In the genomic region with DNA sequence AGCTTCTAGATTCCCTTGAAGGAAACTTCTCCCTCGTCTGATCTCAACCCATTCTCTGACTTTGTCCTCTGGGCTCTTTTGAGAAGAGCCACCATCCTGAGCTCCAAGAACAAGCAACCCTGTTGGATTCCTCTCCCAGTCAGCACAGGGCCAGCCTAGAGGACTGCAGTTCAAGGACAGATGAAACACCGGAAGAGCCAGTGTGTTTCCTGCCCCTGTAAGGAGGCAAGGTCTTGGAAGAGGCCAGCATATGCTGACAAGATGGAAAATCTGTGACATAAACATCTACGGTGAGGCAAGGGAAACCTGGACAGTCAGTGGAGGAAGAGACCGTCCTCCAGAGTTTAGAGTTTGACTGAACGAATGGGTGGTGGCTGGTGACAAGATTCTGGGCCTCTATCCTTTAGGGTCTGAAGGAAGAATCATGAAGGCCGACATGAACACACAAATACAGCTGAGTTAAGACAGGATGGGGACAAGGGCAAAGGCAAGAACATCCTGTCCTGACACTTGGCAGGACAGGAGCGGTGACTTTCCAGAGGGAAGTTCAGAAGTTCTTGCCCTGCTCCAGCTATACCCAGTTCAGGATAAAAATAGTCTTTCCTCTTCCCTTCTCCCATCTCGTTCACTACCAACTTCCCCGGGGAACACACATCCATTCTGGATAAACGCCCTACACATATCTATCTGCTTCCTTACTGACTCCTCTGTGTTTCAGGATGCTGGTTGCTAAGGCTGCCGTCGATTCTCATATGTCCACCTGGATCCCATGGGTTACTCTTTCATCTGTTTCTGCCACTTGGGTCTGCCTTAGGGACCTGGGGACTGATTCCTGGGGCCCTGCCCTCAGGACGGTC, we compare ENCODE assay signal across 15 mouse cellular contexts. TPM values are rescaled to one million over a fixed set of nuclear protein-coding genes. Genes with fewer than 3 reads are reported as not detected.
DNase-seq lines count a peak whose midpoint lies in the region; ATAC-seq and TF ChIP-seq lines count a peak whose summit lies in the region.
"Had no signal": no experiment of that assay in that cellular context is flagged by ENCODE, and none has a peak within 500 bp of the region (broad histone marks: within the 10 kb centered on the region; RNA-seq: fewer than 3 reads in every experiment).

No protein-coding gene starts in this region.

- H3K9me3 ChIP-seq in heart, embryonic 13.5 days: no peaks in the 10 kb centered on the region
- H3K9me3 ChIP-seq: neural tube, embryonic 15.5 days had no signal

- TF ChIP-seq CTCF in spleen, adult 2 months (IDR thresholded peaks at IDR 0.05; ENCODE audit: extremely low read depth, insufficient read depth, insufficient read length, insufficient replicate concordance): no peak
- no peak for TF ChIP-seq CTCF in small intestine, adult 2 months (IDR thresholded peaks at IDR 0.05; ENCODE audit: extremely low read depth, insufficient read length, insufficient replicate concordance, low read depth, low read length)
- no peak for TF ChIP-seq CTCF in gastrocnemius, adult 2 months (IDR thresholded peaks at IDR 0.05)

- intact Hi-C loops in heart, postnatal 14 days (cut with DNase I): no loop called here
- intact Hi-C loops in gastrocnemius, adult 2 months (cut with DNase I): no loop called here

- H3K27me3 ChIP-seq in heart, embryonic 13.5 days (replicated peaks): no peaks in the 10 kb centered on the region
- H3K27me3 ChIP-seq in spleen, adult 2 months (ENCODE audit: control insufficient read depth, insufficient read depth, low read length): no peaks in the 10 kb centered on the region
- H3K27me3 ChIP-seq in small intestine, adult 2 months (ENCODE audit: control insufficient read depth, insufficient read depth, low read length): no peaks in the 10 kb centered on the region
- H3K27me3 ChIP-seq: neural tube, embryonic 15.5 days had no signal

- no peak for TF ChIP-seq POLR2A in spleen, adult 2 months (IDR thresholded peaks at IDR 0.05; ENCODE audit: low read depth, low read length)
- TF ChIP-seq POLR2A in small intestine, adult 2 months (IDR thresholded peaks at IDR 0.05; ENCODE audit: low read depth, low read length): no peak

- WGBS in heart, embryonic 13.5 days: 65% methylated on average over 13 of the region's 13 CpGs
- WGBS in spleen, adult 2 months: 66% methylated on average over 13 of the region's 13 CpGs
- WGBS in small intestine, adult 2 months: 74% methylated on average over 13 of the region's 13 CpGs

- H3K36me3 ChIP-seq in heart, embryonic 13.5 days: no peaks in the 10 kb centered on the region
- no peaks in the 10 kb centered on the region for H3K36me3 ChIP-seq in spleen, adult 2 months (ENCODE audit: control insufficient read depth, insufficient read depth, low read length)
- H3K36me3 ChIP-seq in small intestine, adult 2 months (ENCODE audit: control insufficient read depth, insufficient read depth, low read length): no peaks in the 10 kb centered on the region
- H3K36me3 ChIP-seq: neural tube, embryonic 15.5 days had no signal

- no peak overlapping the region for H3K4me3 ChIP-seq in heart, embryonic 13.5 days
- H3K4me3 ChIP-seq in spleen, adult 2 months (ENCODE audit: extremely low read depth, insufficient read depth, insufficient read length): peak overlapping the region; percentile 58
- H3K4me3 ChIP-seq in small intestine, adult 2 months (ENCODE audit: low read depth, low read length): peak overlapping the region; percentile 56
- no peak overlapping the region for H3K4me3 ChIP-seq in gastrocnemius, adult 2 months
- H3K4me3 ChIP-seq: neural tube, embryonic 15.5 days had no signal

- H3K4me1 ChIP-seq in heart, embryonic 13.5 days: peaks cover 13% of the 10 kb centered on the region
- H3K4me1 ChIP-seq in spleen, adult 2 months (ENCODE audit: control insufficient read depth, insufficient read depth, insufficient read length): peaks cover 21% of the 10 kb centered on the region; the same call in 1 of the 2 replicates
- no peaks in the 10 kb centered on the region for H3K4me1 ChIP-seq in small intestine, adult 2 months (ENCODE audit: control insufficient read depth, insufficient read depth, insufficient read length, low read length)

- H3K9ac ChIP-seq in heart, embryonic 13.5 days: no peak overlapping the region
- H3K9ac ChIP-seq: neural tube, embryonic 15.5 days had no signal

- H3K27ac ChIP-seq in heart, embryonic 13.5 days (replicated peaks): peak overlapping the region; percentile 36
- peak overlapping the region; percentile 88 for H3K27ac ChIP-seq in spleen, adult 2 months (ENCODE audit: insufficient read depth, low read length)
- peak overlapping the region; percentile 71; the same call in 1 of the 2 replicates for H3K27ac ChIP-seq in small intestine, adult 2 months (ENCODE audit: insufficient read depth, low read depth, low read length)
- H3K27ac ChIP-seq in gastrocnemius, adult 2 months: no peak overlapping the region
- H3K27ac ChIP-seq: macrophage; neural tube, embryonic 15.5 days had no signal

- DNase-seq in heart, postnatal 14 days: no peak
- DNase-seq in spleen, adult 2 months (ENCODE audit: low read depth in 1 of 2, low spot score in 2 of 2): no peak
- DNase-seq in spleen, adult 12 weeks (ENCODE audit: low spot score): no peak
- DNase-seq in kidney, postnatal 14 days: peak; percentile 55
- DNase-seq in gastrocnemius, adult 2 months: no peak
- DNase-seq in MN1 (ENCODE audit: low spot score): no peak
- DNase-seq: cerebellum, adult 2 months; heart, adult 18-20 months had no signal

- no peak overlapping the region for H3K4me2 ChIP-seq in heart, embryonic 13.5 days
- H3K4me2 ChIP-seq: neural tube, embryonic 15.5 days had no signal

- ATAC-seq in heart, embryonic 13.5 days (ENCODE audit: extremely low read depth, insufficient number of reproducible peaks, low FRiP score, low TSS enrichment): no peak
- ATAC-seq: intestine, postnatal 0 days; midbrain, embryonic 16.5 days had no signal

RNA-seq across cellular contexts. Expression of a gene that starts 1.0 kb away (rescaled TPM):
- polyA plus RNA-seq in heart, embryonic 13.5 days (2015; fragmentation: Nextera tagmentation; extraction: Ambion mirVana): 2.8 and 7.0 TPM in 2 replicates
- total RNA-seq in heart, postnatal 14 days (2021): 10 to 100 TPM in 1 of 2 experiments, 1 to 10 TPM in 1; 1.4 to 20.4 TPM
- polyA plus RNA-seq in spleen, adult 2 months (2012; rRNA removed): 109 and 117 TPM in 2 replicates
- polyA plus RNA-seq in small intestine, adult 2 months (2012; rRNA removed): 8.3 and 15.0 TPM in 2 replicates
- total RNA-seq in gastrocnemius, adult 2 months (2021): not detected

RNA-seq across cellular contexts. Expression of a gene that starts 5.9 kb away (rescaled TPM):
- polyA plus RNA-seq in heart, embryonic 13.5 days (2015; fragmentation: Nextera tagmentation; extraction: Ambion mirVana): 4.7 and 7.3 TPM in 2 replicates
- under 1 TPM; 0.53 to 0.83 TPM for total RNA-seq in heart, postnatal 14 days (2021)
- 10.9 and 17.2 TPM in 2 replicates for polyA plus RNA-seq in spleen, adult 2 months (2012; rRNA removed)
- polyA plus RNA-seq in small intestine, adult 2 months (2012; rRNA removed): 0.65 and 1.3 TPM in 2 replicates
- total RNA-seq in gastrocnemius, adult 2 months (2021): not detected
- total RNA-seq: left cerebral cortex, postnatal 14 days had no signal
- polyA plus RNA-seq: macrophage; neural tube, embryonic 15.5 days had no signal

RNA-seq across cellular contexts. Expression of a gene that starts 28.0 kb away (rescaled TPM):
- 169 and 189 TPM in 2 replicates for polyA plus RNA-seq in heart, embryonic 13.5 days (2015; fragmentation: Nextera tagmentation; extraction: Ambion mirVana)
- 100 to 1,000 TPM; 114 to 128 TPM for total RNA-seq in heart, postnatal 14 days (2021)
- polyA plus RNA-seq in spleen, adult 2 months (2012; rRNA removed): 185 and 203 TPM in 2 replicates
- 171 and 202 TPM in 2 replicates for polyA plus RNA-seq in small intestine, adult 2 months (2012; rRNA removed)
- 100 to 1,000 TPM; 134 to 137 TPM for total RNA-seq in gastrocnemius, adult 2 months (2021)

RNA-seq across cellular contexts. Expression of a gene that starts 28.0 kb away (rescaled TPM):
- 160 and 179 TPM in 2 replicates for polyA plus RNA-seq in heart, embryonic 13.5 days (2015; fragmentation: Nextera tagmentation; extraction: Ambion mirVana)
- 10 to 100 TPM; 46.8 to 51.3 TPM for total RNA-seq in heart, postnatal 14 days (2021)
- polyA plus RNA-seq in spleen, adult 2 months (2012; rRNA removed): 119 and 129 TPM in 2 replicates
- 77.1 and 132 TPM in 2 replicates for polyA plus RNA-seq in small intestine, adult 2 months (2012; rRNA removed)
- 10 to 100 TPM; 29.8 to 31.9 TPM for total RNA-seq in gastrocnemius, adult 2 months (2021)

RNA-seq across cellular contexts. Expression of a gene that starts 30.0 kb away (rescaled TPM):
- polyA plus RNA-seq in heart, embryonic 13.5 days (2015; fragmentation: Nextera tagmentation; extraction: Ambion mirVana): 127 and 141 TPM in 2 replicates
- 10 to 100 TPM; 23.9 to 24.2 TPM for total RNA-seq in heart, postnatal 14 days (2021)
- 55.1 and 69.0 TPM in 2 replicates for polyA plus RNA-seq in spleen, adult 2 months (2012; rRNA removed)
- polyA plus RNA-seq in small intestine, adult 2 months (2012; rRNA removed): 13.7 and 31.1 TPM in 2 replicates
- total RNA-seq in gastrocnemius, adult 2 months (2021): 10 to 100 TPM in 1 of 2 experiments, 1 to 10 TPM in 1; 9.1 to 10.6 TPM

Comparison
In these comparisons a context has a peak if more than half of its experiments do, and no peak if none do; other contexts are left out.
1. H3K4me3 ChIP-seq: peak in spleen, adult 2 months (single experiment) and small intestine, adult 2 months (single experiment); none in heart, embryonic 13.5 days (single experiment) and gastrocnemius, adult 2 months (single experiment).